Mouse (Mus musculus): ENCODE measurements around the gene Hnf4a. TPM values are rescaled to one million over a fixed set of nuclear protein-coding genes. Genes with fewer than 3 reads are reported as not detected.

Gene Hnf4a
- polyA plus RNA-seq, 1 experiment from 2014 or later: not detected

- Histone ChIP-seq H3K36me3 (no peaks in the 10 kb centered on the region), H3K27ac (replicated peaks) (no peak overlapping the region), H3K4me1 (peaks cover 10% of the 10 kb centered on the region), H3K4me2 (replicated peaks) (peak overlapping the region; percentile 96), H3K4me3 (peak overlapping the region; percentile 65), H3K9ac (replicated peaks) (peak overlapping the region; percentile 70; the same call in 1 of the 2 replicates), H3K9me3 (no peaks in the 10 kb centered on the region), H3K27me3 (no peaks in the 10 kb centered on the region)
- no peak for ATAC-seq (ENCODE audit: low FRiP score, low read depth)
- WGBS: 77% methylated on average over 7 of the region's 7 CpGs
Observed at GRCm38 (mm10) chr2:163601712-163602100, 95.1 kb downstream of the Hnf4a start.

GRCm38 (mm10) chr2:163602101-163602971 lies 95.7 kb downstream of the Hnf4a start, which contains the start of gene Ttpal:
Ttpal (plus strand) TSS chr2:163602314.
- no peaks in the 10 kb centered on the region for H3K9me3 ChIP-seq
- H3K27ac ChIP-seq (replicated peaks): peak within 1 kb of the TSS; percentile 84
- H3K4me1 ChIP-seq: peaks cover 10% of the 10 kb centered on the region
- H3K4me2 ChIP-seq (replicated peaks): peak within 1 kb of the TSS; percentile 96
- no peaks in the 10 kb centered on the region for H3K27me3 ChIP-seq
- ATAC-seq (ENCODE audit: low FRiP score, low read depth): peak; percentile 93
- peak within 1 kb of the TSS; percentile 65 for H3K4me3 ChIP-seq
- peak within 1 kb of the TSS; percentile 70 for H3K9ac ChIP-seq (replicated peaks)
- H3K36me3 ChIP-seq: 0 out of 2 replicates have a peak, but pooled peaks cover 3% of the 10 kb centered on the region
- WGBS: 2% methylated on average over 56 of the region's 57 CpGs

- Histone ChIP-seq H3K4me3 (no peak overlapping the region), H3K27ac (replicated peaks) (no peak overlapping the region), H3K27me3 (no peaks in the 10 kb centered on the region), H3K4me1 (peaks cover 10% of the 10 kb centered on the region), H3K9ac (replicated peaks) (no peak overlapping the region), H3K4me2 (replicated peaks) (no peak overlapping the region), H3K9me3 (no peaks in the 10 kb centered on the region), H3K36me3 (peaks cover 17% of the 10 kb centered on the region)
- no peak for ATAC-seq (ENCODE audit: low FRiP score, low read depth)
- WGBS: 82% methylated on average over 7 of the region's 7 CpGs
Observed at GRCm38 (mm10) chr2:163606161-163606560, 99.6 kb downstream of the Hnf4a start.

- Histone ChIP-seq H3K9ac (replicated peaks) (no peak overlapping the region), H3K4me2 (replicated peaks) (no peak overlapping the region), H3K9me3 (no peaks in the 10 kb centered on the region), H3K27me3 (no peaks in the 10 kb centered on the region), H3K27ac (replicated peaks) (no peak overlapping the region), H3K4me1 (peaks cover 5% of the 10 kb centered on the region), H3K36me3 (peaks cover 20% of the 10 kb centered on the region), H3K4me3 (no peak overlapping the region)
- ATAC-seq (ENCODE audit: low FRiP score, low read depth): no peak
- 89% methylated on average over 7 of the region's 7 CpGs for WGBS
Observed at GRCm38 (mm10) chr2:163608008-163608407, 101.4 kb downstream of the Hnf4a start.

- Histone ChIP-seq H3K4me1 (no peaks in the 10 kb centered on the region), H3K27ac (replicated peaks) (no peak overlapping the region), H3K4me2 (replicated peaks) (no peak overlapping the region), H3K4me3 (no peak overlapping the region), H3K36me3 (peaks cover 34% of the 10 kb centered on the region), H3K9me3 (no peaks in the 10 kb centered on the region), H3K27me3 (no peaks in the 10 kb centered on the region), H3K9ac (replicated peaks) (no peak overlapping the region)
- ATAC-seq (ENCODE audit: low FRiP score, low read depth): no peak
- 89% methylated on average over 12 of the region's 12 CpGs for WGBS
Observed at GRCm38 (mm10) chr2:163609281-163609975, 102.8 kb downstream of the Hnf4a start.

GRCm38 (mm10) chr2:163611176-163611575 lies 104.6 kb downstream of the Hnf4a start:
- Histone ChIP-seq H3K4me3 (no peak overlapping the region), H3K36me3 (peaks cover 52% of the 10 kb centered on the region), H3K27me3 (no peaks in the 10 kb centered on the region), H3K9ac (replicated peaks) (no peak overlapping the region), H3K4me2 (replicated peaks) (no peak overlapping the region), H3K9me3 (no peaks in the 10 kb centered on the region), H3K27ac (replicated peaks) (no peak overlapping the region), H3K4me1 (no peaks in the 10 kb centered on the region)
- no peak for ATAC-seq (ENCODE audit: low FRiP score, low read depth)
- 88% methylated on average over 9 of the region's 9 CpGs for WGBS

- no peak for ATAC-seq (ENCODE audit: low FRiP score, low read depth)
- H3K4me1 ChIP-seq: no peaks in the 10 kb centered on the region
- no peak overlapping the region for H3K27ac ChIP-seq (replicated peaks)
- peaks cover 58% of the 10 kb centered on the region for H3K36me3 ChIP-seq
- WGBS: 94% methylated on average over 5 of the region's 5 CpGs
- H3K27me3 ChIP-seq: no peaks in the 10 kb centered on the region
- H3K9me3 ChIP-seq: no peaks in the 10 kb centered on the region
- no peak overlapping the region for H3K4me2 ChIP-seq (replicated peaks)
- no peak overlapping the region for H3K9ac ChIP-seq (replicated peaks)
- H3K4me3 ChIP-seq: no peak overlapping the region
Observed at GRCm38 (mm10) chr2:163613206-163613605, 106.6 kb downstream of the Hnf4a start.

GRCm38 (mm10) chr2:163613990-163614389 lies 107.4 kb downstream of the Hnf4a start:
- H3K36me3 ChIP-seq: peaks cover 66% of the 10 kb centered on the region

GRCm38 (mm10) chr2:163615401-163615800 lies 108.8 kb downstream of the Hnf4a start:
- Histone ChIP-seq H3K9ac (replicated peaks) (no peak overlapping the region), H3K36me3 (peaks cover 80% of the 10 kb centered on the region), H3K9me3 (no peaks in the 10 kb centered on the region), H3K4me1 (no peaks in the 10 kb centered on the region), H3K27ac (replicated peaks) (no peak overlapping the region), H3K4me2 (replicated peaks) (no peak overlapping the region), H3K4me3 (no peak overlapping the region), H3K27me3 (no peaks in the 10 kb centered on the region)
- WGBS: 94% methylated on average over 9 of the region's 9 CpGs
- ATAC-seq (ENCODE audit: low FRiP score, low read depth): no peak

More at GRCm38 (mm10) chr2:163613990-163614389, 107.4 kb downstream of the Hnf4a start:
- no peak overlapping the region for H3K9ac ChIP-seq (replicated peaks)
- H3K4me3 ChIP-seq: no peak overlapping the region
- no peaks in the 10 kb centered on the region for H3K9me3 ChIP-seq
- no peak overlapping the region for H3K27ac ChIP-seq (replicated peaks)
- ATAC-seq (ENCODE audit: low FRiP score, low read depth): no peak
- H3K4me2 ChIP-seq (replicated peaks): no peak overlapping the region
- WGBS: 94% methylated on average over 4 of the region's 4 CpGs
- no peaks in the 10 kb centered on the region for H3K27me3 ChIP-seq
- H3K4me1 ChIP-seq: no peaks in the 10 kb centered on the region

GRCm38 (mm10) chr2:163615906-163616651 lies 109.5 kb downstream of the Hnf4a start:
- Histone ChIP-seq H3K27ac (replicated peaks) (no peak overlapping the region), H3K4me1 (no peaks in the 10 kb centered on the region)

GRCm38 (mm10) chr2:163616652-163617227 lies 110.1 kb downstream of the Hnf4a start:
- H3K4me3 ChIP-seq: no peak overlapping the region
- H3K27ac ChIP-seq (replicated peaks): no peak overlapping the region
- H3K9me3 ChIP-seq: no peaks in the 10 kb centered on the region
- no peak for ATAC-seq (ENCODE audit: low FRiP score, low read depth)
- no peak overlapping the region for H3K9ac ChIP-seq (replicated peaks)
- H3K27me3 ChIP-seq: no peaks in the 10 kb centered on the region
- no peaks in the 10 kb centered on the region for H3K4me1 ChIP-seq
- peaks cover 82% of the 10 kb centered on the region for H3K36me3 ChIP-seq
- WGBS: 84% methylated on average over 3 of the region's 3 CpGs
- no peak overlapping the region for H3K4me2 ChIP-seq (replicated peaks)

More at GRCm38 (mm10) chr2:163615906-163616651, 109.5 kb downstream of the Hnf4a start:
- no peaks in the 10 kb centered on the region for H3K9me3 ChIP-seq
- H3K4me3 ChIP-seq: no peak overlapping the region
- WGBS: 87% methylated on average over 4 of the region's 4 CpGs
- H3K27me3 ChIP-seq: no peaks in the 10 kb centered on the region
- no peak for ATAC-seq (ENCODE audit: low FRiP score, low read depth)
- no peak overlapping the region for H3K9ac ChIP-seq (replicated peaks)
- peaks cover 82% of the 10 kb centered on the region for H3K36me3 ChIP-seq
- H3K4me2 ChIP-seq (replicated peaks): no peak overlapping the region

Measured in midbrain, embryonic 12.5 days (tissue).